Mouse (Mus musculus) neural tube, embryonic 15.5 days (tissue): ENCODE data around the gene Prmt7. TPM values are rescaled to one million over a fixed set of nuclear protein-coding genes. Genes with fewer than 3 reads are reported as not detected.

ENCODE experiments used
- ATAC-seq: fragments of 200-750 bp; cut with Nextera tagmentation; 2 replicates; pipeline ENCODE4 v1.8.0; 2017; ENCODE audit warnings: mild to moderate bottlenecking, moderate TSS enrichment, moderate library complexity; ENCODE audit not compliant: low FRiP score
- H3K27ac ChIP-seq: fragments of 300-500 bp; sonication (generic); replicated peaks from 2 replicates; pipeline ENCODE4 v1.5.1; 2015; ENCODE audit warnings: mild to moderate bottlenecking, inconsistent platforms
- H3K27me3 ChIP-seq: fragments of 300-500 bp; sonication (generic); replicated peaks from 2 replicates; pipeline ENCODE4 v1.6.1; 2015; ENCODE audit warnings: inconsistent platforms
- H3K36me3 ChIP-seq: fragments of 300-500 bp; sonication (generic); 2 replicates; pipeline ENCODE4 v1.6.1; 2015; ENCODE audit warnings: inconsistent platforms
- H3K4me1 ChIP-seq: fragments of 300-500 bp; sonication (generic); 2 replicates; pipeline ENCODE4 v1.6.1; 2015; ENCODE audit warnings: inconsistent platforms
- H3K4me2 ChIP-seq: fragments of 300-500 bp; sonication (generic); 2 replicates; pipeline ENCODE4 v1.6.1; 2015; ENCODE audit warnings: inconsistent platforms, mild to moderate bottlenecking, moderate library complexity
- H3K4me3 ChIP-seq: fragments of 300-500 bp; sonication (generic); replicated peaks from 2 replicates; pipeline ENCODE4 v1.5.1; 2015; ENCODE audit warnings: mild to moderate bottlenecking, inconsistent platforms
- H3K9ac ChIP-seq: fragments of 300-500 bp; sonication (generic); replicated peaks from 2 replicates; pipeline ENCODE4 v1.6.1; 2015; ENCODE audit warnings: mild to moderate bottlenecking, inconsistent platforms
- H3K9me3 ChIP-seq: fragments of 300-500 bp; sonication (generic); replicated peaks from 2 replicates; pipeline ENCODE4 v1.6.1; 2016; ENCODE audit warnings: inconsistent platforms
- WGBS: fragments of 180-500 bp; shearing (Covaris S2); methylation state at CpG from one replicate; pipeline ENCODE4 v1.1.7; 2015; ENCODE audit warnings: mixed read lengths; 5-methylcytosine and 5-hydroxymethylcytosine counted together
- polyA plus RNA-seq: library from polyadenylated mRNA; unstranded; fragments of >200 nt; fragmentation: Nextera tagmentation; extraction: Ambion mirVana; gene quantifications from 2 replicates; pipeline ENCODE4 v1.2.1, GENCODE M21; 2015

Gene Prmt7
- polyA plus RNA-seq: 65.5 and 66.5 TPM in 2 replicates

DNA sequence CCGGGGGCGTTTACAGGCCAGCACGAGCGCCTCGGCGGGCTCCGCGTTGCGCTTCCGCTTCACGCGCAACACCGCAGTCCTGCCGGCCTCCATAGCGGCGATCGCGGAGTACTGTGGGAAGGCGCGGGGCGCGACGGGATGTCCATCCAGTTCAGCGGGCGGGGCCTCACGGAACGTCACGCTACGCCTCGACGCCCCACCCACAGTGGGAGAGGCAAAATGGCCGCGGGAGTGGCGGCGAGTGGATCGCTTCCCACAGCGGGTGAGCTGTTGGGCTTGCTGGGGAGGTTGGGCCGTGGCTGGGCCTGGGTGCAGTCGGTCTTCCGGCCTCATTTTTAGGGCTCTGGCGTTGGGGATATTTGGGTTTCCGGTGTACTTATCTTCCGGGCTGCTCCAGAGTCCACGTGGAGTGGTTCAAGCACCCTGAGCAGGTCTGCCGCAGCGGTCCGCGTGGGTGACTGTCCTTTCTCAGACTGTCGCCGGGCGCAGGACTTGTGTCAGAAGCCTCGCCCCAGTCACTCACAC, at the start of gene Prmt7, which contains the start of gene Slc7a6os:
Gene Prmt7 (plus strand): TSS at position 116 of the 525 bp plus-strand sequence.
Gene Slc7a6os (minus strand): TSS at position 115 of the 525 bp plus-strand sequence.
- H3K4me1 ChIP-seq: peaks cover 29% of the 10 kb centered on the region
- peak within 1 kb of the TSS; percentile 96 for H3K27ac ChIP-seq
- peak within 1 kb of the TSS; percentile 93 for H3K9ac ChIP-seq
- ATAC-seq: peak; percentile 99
- WGBS: 0% methylated on average over 52 of the region's 52 CpGs
- H3K4me3 ChIP-seq: peak within 1 kb of the TSS; percentile 91
- peaks cover 39% of the 10 kb centered on the region for H3K36me3 ChIP-seq
- H3K9me3 ChIP-seq: no peaks in the 10 kb centered on the region
- no peaks in the 10 kb centered on the region for H3K27me3 ChIP-seq
- H3K4me2 ChIP-seq: peak within 1 kb of the TSS; percentile 83

DNA sequence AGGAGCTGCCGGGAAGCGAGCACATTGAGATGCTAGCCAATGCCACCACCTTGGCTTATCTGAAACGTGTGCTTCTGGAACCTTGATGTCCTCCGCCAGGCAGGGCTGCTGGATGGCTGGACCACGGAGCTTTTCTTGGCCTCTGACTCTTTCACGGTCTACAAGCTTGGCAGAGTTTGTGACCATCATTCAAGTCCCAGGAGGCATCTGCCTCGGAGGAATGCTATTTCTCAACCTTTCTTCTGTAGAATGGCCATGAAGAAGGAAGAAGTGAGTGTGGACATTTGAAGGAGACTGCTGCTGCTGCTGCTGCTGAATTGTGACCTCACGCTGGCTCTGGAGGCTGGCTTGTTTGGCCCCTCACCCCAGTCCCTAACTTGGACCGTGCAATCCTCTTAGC, 47.5 kb upstream of the Prmt7 start:
- H3K27me3 ChIP-seq: no peaks in the 10 kb centered on the region
- no peaks in the 10 kb centered on the region for H3K9me3 ChIP-seq
- 93% methylated on average over 9 of the region's 9 CpGs for WGBS
- no peak for ATAC-seq
- H3K4me2 ChIP-seq: no peak overlapping the region
- no peak overlapping the region for H3K9ac ChIP-seq
- H3K4me1 ChIP-seq: peaks cover 7% of the 10 kb centered on the region
- H3K4me3 ChIP-seq: no peak overlapping the region
- peaks cover 60% of the 10 kb centered on the region for H3K36me3 ChIP-seq
- no peak overlapping the region for H3K27ac ChIP-seq

DNA sequence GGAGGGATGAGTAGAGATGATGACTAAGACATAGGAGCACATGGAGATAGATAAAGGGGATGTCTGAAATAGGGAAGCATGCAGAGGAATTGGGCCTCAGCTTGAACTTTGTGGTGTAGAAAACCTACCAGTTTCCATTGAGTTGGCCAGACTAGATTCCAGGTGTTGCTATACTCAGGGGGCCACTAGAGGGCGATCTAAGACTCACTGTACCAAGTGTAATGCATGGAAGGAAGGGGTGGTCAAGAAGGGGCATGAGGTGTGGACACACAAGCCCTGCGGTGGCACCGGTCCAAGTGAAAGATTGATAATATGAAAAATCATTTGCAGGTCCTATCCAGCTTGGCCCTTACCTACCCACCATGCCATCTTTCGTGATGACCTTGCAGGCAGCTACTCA, 45.3 kb upstream of the Prmt7 start:
- peaks cover 41% of the 10 kb centered on the region for H3K36me3 ChIP-seq
- no peak overlapping the region for H3K9ac ChIP-seq
- no peak for ATAC-seq
- H3K4me1 ChIP-seq: peaks cover 16% of the 10 kb centered on the region
- H3K27me3 ChIP-seq: no peaks in the 10 kb centered on the region
- H3K4me3 ChIP-seq: no peak overlapping the region
- no peak overlapping the region for H3K4me2 ChIP-seq
- H3K27ac ChIP-seq: no peak overlapping the region
- no peaks in the 10 kb centered on the region for H3K9me3 ChIP-seq
- WGBS: 49% methylated on average over 4 of the region's 4 CpGs

- Histone ChIP-seq H3K27ac (peak within 1 kb of the TSS; percentile 97), H3K9ac (peak within 1 kb of the TSS; percentile 91), H3K27me3 (no peaks in the 10 kb centered on the region), H3K4me2 (peak within 1 kb of the TSS; percentile 88), H3K9me3 (no peaks in the 10 kb centered on the region), H3K36me3 (peaks cover 11% of the 10 kb centered on the region), H3K4me1 (peaks cover 17% of the 10 kb centered on the region), H3K4me3 (peak within 1 kb of the TSS; percentile 86)
- ATAC-seq: peak; percentile 92
- under 1% methylated on average over 53 of the region's 59 CpGs for WGBS
Measured at GRCm38 (mm10) chr8:106168356-106169016, 42.2 kb upstream of the Prmt7 start, which contains the start of gene Slc7a6. Gene Slc7a6, plus strand, starts transcription at chr8:106168857.

- Histone ChIP-seq H3K27me3 (no peaks in the 10 kb centered on the region), H3K27ac (peak overlapping the region; percentile 97), H3K4me3 (peak overlapping the region; percentile 86), H3K9me3 (no peaks in the 10 kb centered on the region), H3K4me1 (peaks cover 17% of the 10 kb centered on the region), H3K4me2 (peak overlapping the region; percentile 88), H3K36me3 (peaks cover 3% of the 10 kb centered on the region; the same call in 1 of the 2 replicates), H3K9ac (peak overlapping the region; percentile 91)
- ATAC-seq: peak; percentile 88
- WGBS: 1% methylated on average over 54 of the region's 54 CpGs
Measured at GRCm38 (mm10) chr8:106169017-106169933, 41.5 kb upstream of the Prmt7 start.

DNA sequence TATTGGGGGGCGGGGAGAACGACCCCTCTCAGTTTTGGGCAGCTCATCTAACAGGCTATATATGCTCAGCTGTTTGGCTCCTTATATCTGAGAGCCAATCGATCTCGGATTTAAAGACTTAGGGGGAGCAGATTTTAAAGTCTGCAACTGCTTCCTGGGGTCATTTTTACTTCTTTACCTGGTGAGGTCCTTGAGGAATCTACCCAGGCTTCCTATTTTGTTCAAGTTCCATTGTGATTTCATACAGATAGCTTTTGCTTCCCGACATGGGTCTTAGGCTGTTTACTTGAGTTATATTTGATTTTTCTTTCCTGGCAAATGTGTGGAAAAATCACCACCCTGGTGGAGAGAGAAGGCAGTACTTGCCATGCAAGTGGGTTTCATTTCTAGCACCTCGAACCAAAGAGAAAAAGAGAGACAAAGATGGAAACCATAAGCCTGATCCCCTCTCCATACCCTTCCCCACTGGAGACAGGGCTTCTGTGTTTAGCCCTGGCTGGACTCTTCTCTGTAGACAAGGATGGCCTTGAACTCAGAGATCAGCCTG, 40.7 kb upstream of the Prmt7 start:
- Histone ChIP-seq H3K36me3 (no peaks in the 10 kb centered on the region), H3K4me3 (peak overlapping the region; percentile 86), H3K27ac (peak overlapping the region; percentile 97), H3K27me3 (no peaks in the 10 kb centered on the region), H3K9me3 (no peaks in the 10 kb centered on the region), H3K4me2 (peak overlapping the region; percentile 88), H3K9ac (peak overlapping the region; percentile 91), H3K4me1 (peaks cover 17% of the 10 kb centered on the region)
- no peak for ATAC-seq
- WGBS: 31% methylated on average over 6 of the region's 6 CpGs

GRCm38 (mm10) chr8:106173566-106173965, 37.2 kb upstream of the Prmt7 start:
- H3K4me1 ChIP-seq: peaks cover 9% of the 10 kb centered on the region
- no peak overlapping the region for H3K9ac ChIP-seq
- no peaks in the 10 kb centered on the region for H3K27me3 ChIP-seq
- no peak overlapping the region for H3K27ac ChIP-seq
- 96% methylated on average over 3 of the region's 3 CpGs for WGBS
- H3K4me3 ChIP-seq: no peak overlapping the region
- H3K9me3 ChIP-seq: no peaks in the 10 kb centered on the region
- H3K36me3 ChIP-seq: no peaks in the 10 kb centered on the region
- no peak overlapping the region for H3K4me2 ChIP-seq
- ATAC-seq: no peak

- H3K36me3 ChIP-seq: peaks cover 15% of the 10 kb centered on the region
- no peak overlapping the region for H3K4me3 ChIP-seq
- H3K4me1 ChIP-seq: no peaks in the 10 kb centered on the region; the same call in 1 of the 2 replicates
- WGBS: 13% methylated on average over 1 of the region's 1 CpGs
- H3K9me3 ChIP-seq: no peaks in the 10 kb centered on the region
- H3K9ac ChIP-seq: no peak overlapping the region
- H3K27ac ChIP-seq: no peak overlapping the region
- no peak for ATAC-seq
- H3K27me3 ChIP-seq: no peaks in the 10 kb centered on the region
- H3K4me2 ChIP-seq: no peak overlapping the region
Measured at GRCm38 (mm10) chr8:106176891-106177290, 33.8 kb upstream of the Prmt7 start.

DNA sequence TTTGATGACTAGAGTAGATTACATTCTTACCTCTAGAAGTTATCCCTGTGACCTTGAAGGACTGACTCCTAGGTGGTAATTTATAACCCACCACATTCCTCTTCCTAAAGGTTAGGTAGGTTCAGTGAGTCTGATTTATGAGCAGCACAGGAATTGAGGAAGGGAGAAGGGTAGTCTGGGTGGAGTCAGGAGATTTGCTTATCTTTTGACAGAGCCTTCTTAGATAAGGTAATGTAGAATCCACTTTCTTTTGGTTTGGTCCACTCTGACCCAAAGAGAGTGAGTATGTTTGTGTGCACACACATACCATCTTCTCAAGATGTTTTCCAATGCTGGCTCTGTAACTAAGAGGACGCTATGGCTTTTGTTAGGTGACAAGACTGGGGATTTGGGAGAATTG, 33.1 kb upstream of the Prmt7 start:
- Histone ChIP-seq H3K36me3 (peaks cover 18% of the 10 kb centered on the region), H3K9me3 (no peaks in the 10 kb centered on the region), H3K4me1 (no peaks in the 10 kb centered on the region; the same call in 1 of the 2 replicates), H3K27ac (no peak overlapping the region), H3K4me2 (no peak overlapping the region), H3K9ac (no peak overlapping the region), H3K27me3 (no peaks in the 10 kb centered on the region), H3K4me3 (no peak overlapping the region)
- 91% methylated on average over 1 of the region's 1 CpGs for WGBS
- ATAC-seq: no peak

GRCm38 (mm10) chr8:106178428-106178827, 32.3 kb upstream of the Prmt7 start:
- Histone ChIP-seq H3K27me3 (no peaks in the 10 kb centered on the region), H3K9me3 (no peaks in the 10 kb centered on the region), H3K4me1 (no peaks in the 10 kb centered on the region; the same call in 1 of the 2 replicates), H3K36me3 (peaks cover 18% of the 10 kb centered on the region), H3K27ac (no peak overlapping the region), H3K4me3 (no peak overlapping the region), H3K9ac (no peak overlapping the region), H3K4me2 (no peak overlapping the region)
- 92% methylated on average over 2 of the region's 2 CpGs for WGBS
- no peak for ATAC-seq

GRCm38 (mm10) chr8:106185628-106186270, 25.0 kb upstream of the Prmt7 start:
- peaks cover 31% of the 10 kb centered on the region for H3K36me3 ChIP-seq
- 89% methylated on average over 8 of the region's 8 CpGs for WGBS

More at GRCm38 (mm10) chr8:106185628-106186270, 25.0 kb upstream of the Prmt7 start:
- H3K27me3 ChIP-seq: no peaks in the 10 kb centered on the region
- H3K4me2 ChIP-seq: no peak overlapping the region
- ATAC-seq: no peak
- no peak overlapping the region for H3K9ac ChIP-seq
- H3K4me3 ChIP-seq: no peak overlapping the region
- no peaks in the 10 kb centered on the region for H3K9me3 ChIP-seq
- no peaks in the 10 kb centered on the region for H3K4me1 ChIP-seq
- H3K27ac ChIP-seq: no peak overlapping the region
